Mouse (Mus musculus) cortical plate, adult 2 months (tissue): ENCODE results near the gene Glp2r. TPM values are rescaled to one million over a fixed set of nuclear protein-coding genes. Genes with fewer than 3 reads are reported as not detected.

ENCODE experiments used
- H3K27ac ChIP-seq: fragments of 200-500 bp; 2 replicates; pipeline ENCODE4 v1.5.1; 2012; ENCODE audit warnings: low read length, control low read depth, inconsistent platforms; ENCODE audit not compliant: insufficient read depth
- H3K4me1 ChIP-seq: fragments of 200-500 bp; 2 replicates; pipeline ENCODE4 v1.6.1; 2011; ENCODE audit warnings: low read length; ENCODE audit not compliant: control insufficient read depth, insufficient read depth
- H3K4me3 ChIP-seq: fragments of 200-500 bp; 2 replicates; pipeline ENCODE4 v1.5.1; 2011; ENCODE audit warnings: mild to moderate bottlenecking, low read length, control low read depth; ENCODE audit not compliant: insufficient read depth
- CTCF ChIP-seq: fragments of 200-500 bp; IDR thresholded peaks from 2 replicates; pipeline ENCODE4 v1.5.1; 2011; ENCODE audit warnings: mild to moderate bottlenecking, control low read depth, low read length; ENCODE audit not compliant: insufficient read depth; ENCODE audit errors: extremely low read depth
- POLR2A ChIP-seq: fragments of 200-500 bp; IDR thresholded peaks from 2 replicates; pipeline ENCODE4 v1.6.1; 2011; ENCODE audit warnings: mild to moderate bottlenecking, low read length, control low read depth; ENCODE audit not compliant: insufficient read depth; ENCODE audit errors: extremely low read depth
- polyA plus RNA-seq: library from polyadenylated mRNA; depleted of rRNA; stranded (reverse); fragments of >200 nt; gene quantifications from 2 replicates; pipeline ENCODE4 v1.2.3, GENCODE M21; 2012

Gene Glp2r
- polyA plus RNA-seq, 1 experiment = 1.3 TPM

DNA sequence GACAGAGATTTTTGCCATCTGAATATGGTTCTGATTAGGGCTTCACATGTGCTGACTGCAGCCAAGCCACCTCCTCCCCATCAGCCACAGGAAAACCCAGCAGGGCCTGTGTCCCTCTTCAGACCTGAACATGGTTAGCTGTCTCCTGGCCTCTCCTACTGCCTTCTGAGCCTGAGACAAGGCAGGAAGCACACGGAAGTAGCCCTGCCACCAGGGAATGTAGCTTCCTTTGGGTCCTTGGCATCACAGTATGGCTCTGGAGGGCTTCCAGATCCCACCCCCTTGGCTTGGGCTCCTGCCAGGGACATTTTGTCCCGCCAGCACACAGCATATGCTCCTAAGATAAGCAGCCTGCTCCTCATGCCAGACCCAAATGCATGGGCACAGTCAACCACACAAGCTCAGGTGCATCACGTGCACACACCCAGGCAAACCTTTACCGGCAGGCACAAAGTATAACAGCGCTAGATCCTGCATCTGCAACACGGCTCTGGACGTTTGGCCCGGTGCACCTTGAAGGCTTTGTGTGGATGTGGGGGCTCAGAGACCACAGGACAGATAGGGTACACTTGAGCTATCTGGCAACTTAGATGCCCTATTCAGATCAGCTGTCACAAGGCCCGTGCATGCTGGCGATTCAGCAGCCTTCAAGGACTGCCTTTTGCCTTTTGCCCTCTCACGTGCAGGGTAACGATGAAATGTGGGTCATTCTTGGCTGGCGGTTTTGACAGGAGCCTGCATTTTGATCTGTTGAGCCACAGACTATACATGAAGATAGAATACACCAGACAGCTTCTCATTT is 103.2 kb downstream of the Glp2r start:
- H3K27ac ChIP-seq = peak overlapping the region; percentile 61
- no peak for TF ChIP-seq CTCF
- peak; percentile 56 for TF ChIP-seq POLR2A
- no peak overlapping the region for H3K4me3 ChIP-seq
- peaks cover 22% of the 10 kb centered on the region for H3K4me1 ChIP-seq

DNA sequence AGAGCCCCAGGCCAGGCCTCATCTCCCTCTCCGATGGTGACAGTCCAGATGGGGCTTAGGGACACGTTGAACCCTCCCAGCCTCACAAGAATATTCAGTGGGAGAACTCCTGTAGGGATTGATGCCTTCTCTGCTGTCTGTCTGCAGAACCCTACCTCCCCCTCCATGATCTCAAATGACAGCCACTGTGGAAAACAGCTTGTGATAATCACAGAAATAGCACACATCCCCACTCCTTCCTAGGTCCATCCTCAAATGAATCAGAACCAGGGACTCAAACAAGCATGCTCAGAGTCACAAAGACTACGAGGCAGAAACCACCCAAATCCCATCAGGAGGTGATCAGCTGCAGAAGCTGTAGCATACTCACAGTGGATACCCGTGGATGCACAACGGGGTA is 104.8 kb downstream of the Glp2r start:
- TF ChIP-seq POLR2A (no peak), CTCF (no peak)
- Histone ChIP-seq H3K27ac (peak overlapping the region; percentile 95), H3K4me3 (no peak overlapping the region), H3K4me1 (peaks cover 22% of the 10 kb centered on the region)

DNA sequence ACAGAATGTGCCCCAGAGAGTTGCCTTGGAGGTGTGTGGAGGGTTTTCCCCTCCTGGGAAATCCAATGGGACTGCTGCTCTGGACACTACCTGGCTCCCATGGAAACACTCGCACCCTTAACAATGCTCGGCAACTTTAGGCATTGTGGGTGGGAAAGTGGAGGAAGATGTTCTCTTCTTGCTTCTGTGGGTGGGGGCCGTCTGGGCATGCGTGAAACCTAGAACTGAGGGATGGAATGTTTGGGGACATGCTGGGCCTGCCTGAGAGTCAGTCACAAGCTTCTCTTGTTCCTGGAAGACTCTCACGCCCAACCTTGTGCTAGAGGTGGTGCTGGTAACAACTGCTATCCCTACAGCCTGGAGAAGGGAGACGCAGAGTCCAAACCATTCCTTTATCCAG is 106.0 kb downstream of the Glp2r start:
- TF ChIP-seq CTCF (no peak), POLR2A (peak; percentile 64)
- H3K4me3 ChIP-seq = no peak overlapping the region
- peak overlapping the region; percentile 95 for H3K27ac ChIP-seq
- peaks cover 22% of the 10 kb centered on the region for H3K4me1 ChIP-seq

DNA sequence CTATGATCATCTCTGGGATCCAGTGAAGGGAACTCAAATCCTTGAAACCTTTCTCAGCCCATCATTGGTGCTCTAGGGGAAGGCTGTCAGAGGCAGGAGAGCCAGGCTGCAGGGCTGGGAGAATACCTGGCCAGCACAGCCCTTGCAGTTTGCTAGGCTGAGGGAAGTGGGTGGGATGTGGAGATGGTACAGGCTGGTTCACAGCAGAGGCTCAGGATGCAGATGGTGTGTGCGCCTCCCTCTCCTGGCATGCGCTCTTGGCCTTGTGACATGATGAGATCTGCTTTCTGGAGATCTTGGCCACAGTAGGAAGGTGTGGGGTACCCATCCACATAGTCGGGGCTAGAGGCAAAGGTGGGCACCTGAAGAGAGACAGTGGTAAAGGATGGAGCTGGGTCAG is 106.7 kb downstream of the Glp2r start:
- Histone ChIP-seq H3K27ac (peak overlapping the region; percentile 85), H3K4me3 (no peak overlapping the region), H3K4me1 (peaks cover 20% of the 10 kb centered on the region)
- TF ChIP-seq CTCF (no peak), POLR2A (no peak)

DNA sequence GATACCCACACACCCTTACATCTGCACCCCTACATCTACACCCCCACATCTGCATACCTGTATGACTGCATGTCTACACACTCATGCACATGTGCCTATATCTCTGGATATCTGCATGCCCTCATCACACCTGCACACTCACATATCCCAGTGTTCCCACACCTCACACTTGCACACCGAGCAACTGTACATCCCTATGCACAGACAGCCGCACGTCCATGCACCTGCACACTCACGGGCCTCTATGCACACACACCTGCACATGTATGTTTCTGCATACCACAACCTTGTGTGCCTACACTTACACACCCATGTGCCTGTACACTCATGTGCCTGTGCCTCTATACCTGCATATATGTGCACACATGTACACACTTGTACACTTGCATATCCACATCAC is 107.5 kb downstream of the Glp2r start:
- TF ChIP-seq POLR2A (no peak), CTCF (no peak)
- H3K27ac ChIP-seq = peak overlapping the region; percentile 67; the same call in 1 of the 2 replicates
- H3K4me3 ChIP-seq = no peak overlapping the region
- H3K4me1 ChIP-seq = peaks cover 20% of the 10 kb centered on the region

DNA sequence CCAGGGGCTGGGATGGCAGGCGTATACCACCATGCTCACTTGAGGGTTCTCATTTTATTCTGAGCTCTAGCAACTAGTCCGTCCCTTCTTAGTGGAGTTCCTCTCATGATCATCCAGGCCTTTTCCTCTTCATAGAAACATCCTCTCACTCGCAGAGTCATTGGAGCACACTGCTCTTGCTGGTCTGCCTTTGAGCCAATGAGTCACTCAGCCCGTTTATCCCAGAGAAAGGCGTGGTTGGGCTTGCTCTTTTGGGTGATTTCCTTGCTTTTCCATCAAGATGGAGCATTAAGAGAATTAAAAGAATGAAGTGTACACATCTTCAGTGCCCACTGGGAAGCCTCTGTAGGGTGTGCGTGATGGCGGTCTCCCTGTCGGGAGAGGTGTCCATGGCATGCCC is 109.5 kb downstream of the Glp2r start:
- Histone ChIP-seq H3K4me1 (peaks cover 18% of the 10 kb centered on the region), H3K4me3 (no peak overlapping the region), H3K27ac (no peak overlapping the region; the same call in 1 of the 2 replicates)
- TF ChIP-seq CTCF (no peak), POLR2A (no peak)

DNA sequence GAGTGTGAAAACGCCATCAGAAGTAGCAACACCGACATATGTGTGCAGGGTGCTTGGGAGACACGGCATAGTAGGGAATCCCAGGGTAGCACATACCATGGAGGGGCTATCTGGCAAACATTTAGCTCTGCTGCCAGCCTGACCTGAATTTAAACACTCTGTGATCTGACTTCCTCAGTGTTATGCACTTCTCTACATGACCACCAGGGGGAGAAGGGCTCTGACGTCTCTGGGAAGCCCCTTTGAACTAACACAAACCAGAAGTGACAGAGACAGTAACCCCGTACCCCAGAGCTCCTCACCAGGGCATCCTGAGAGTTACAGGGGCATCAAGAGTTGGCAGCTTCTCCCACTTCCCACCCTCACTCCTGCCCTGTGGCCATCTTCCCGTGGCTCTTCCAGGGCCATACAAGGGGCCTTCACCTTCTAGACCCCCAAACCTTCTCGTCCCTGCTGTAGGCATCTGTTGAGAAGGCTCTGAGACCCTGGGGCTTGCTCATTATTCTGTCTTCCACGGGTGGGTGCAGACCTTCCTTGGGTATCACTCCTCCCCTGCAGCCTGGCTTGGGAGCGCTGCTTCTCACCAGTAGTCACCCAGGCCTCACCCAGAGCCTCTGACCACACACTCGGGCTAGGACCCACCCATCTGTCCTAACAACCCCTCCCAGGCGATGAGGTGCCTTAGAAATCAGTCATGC is 113.1 kb downstream of the Glp2r start:
- Histone ChIP-seq H3K4me1 (peaks cover 20% of the 10 kb centered on the region), H3K4me3 (no peak overlapping the region), H3K27ac (no peak overlapping the region)
- TF ChIP-seq POLR2A (no peak), CTCF (peak; percentile 74)

DNA sequence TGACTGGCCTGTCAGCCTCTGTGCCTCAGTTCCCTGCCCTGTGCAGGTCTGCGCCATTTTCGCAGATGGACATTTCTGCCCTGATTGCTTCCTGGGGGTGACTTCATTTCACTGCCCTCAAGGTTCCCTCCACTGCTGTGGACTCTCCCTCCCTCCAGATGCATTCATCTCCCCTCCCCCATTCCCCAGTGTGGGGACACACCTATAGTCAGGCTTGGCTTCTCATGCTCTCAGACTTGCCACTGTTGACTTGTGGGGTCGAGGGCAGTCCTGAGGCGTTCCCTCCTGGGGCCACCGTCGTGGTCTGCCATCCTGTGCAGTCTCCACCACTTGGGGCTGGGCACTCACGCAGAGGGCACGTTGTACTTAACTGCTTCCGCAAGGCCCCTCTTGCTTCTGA is 114.1 kb downstream of the Glp2r start:
- TF ChIP-seq POLR2A (no peak), CTCF (no peak)
- Histone ChIP-seq H3K4me1 (peaks cover 24% of the 10 kb centered on the region), H3K27ac (no peak overlapping the region), H3K4me3 (no peak overlapping the region)

DNA sequence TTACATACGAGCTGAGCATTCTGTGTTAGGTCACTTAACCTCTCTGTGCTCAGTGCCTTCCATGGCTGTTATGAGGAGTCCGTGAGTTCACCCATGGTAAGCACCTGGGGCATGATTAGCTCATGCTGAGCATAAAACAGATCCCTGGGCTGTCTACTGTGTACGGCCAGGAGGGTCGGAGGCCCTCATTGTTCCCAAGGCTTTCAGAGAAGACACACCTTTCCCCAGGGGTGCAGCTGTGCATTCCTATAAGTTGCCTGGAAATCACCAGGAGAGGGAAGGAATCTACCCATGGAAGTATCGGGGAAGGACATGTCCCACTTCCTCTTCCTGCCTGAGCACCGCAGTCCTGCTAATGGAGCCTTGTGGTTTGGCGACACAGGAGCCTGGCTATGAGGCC is 114.6 kb downstream of the Glp2r start:
- peaks cover 26% of the 10 kb centered on the region for H3K4me1 ChIP-seq
- H3K27ac ChIP-seq = no peak overlapping the region
- TF ChIP-seq POLR2A (no peak), CTCF (no peak)
- no peak overlapping the region for H3K4me3 ChIP-seq
